Mouse (Mus musculus): ENCODE data around the gene Krtap6-1.
A peak's percentile ranks its signal among the peaks of the same experiment; 100 is the strongest.
"Not testable (repeated sequence)": the region's sequence is repeated elsewhere in the genome, so short reads cannot be mapped to it uniquely, and the experiment has no call there.

Krtap6-1 gene

GRCm38 (mm10) chr16:89031399-89031798, at the start of gene Krtap6-1:
Gene Krtap6-1, plus strand, starts transcription at chr16:89031699.
- not testable (repeated sequence) for DNase-seq (ENCODE audit: low read depth, low spot score)

- DNase-seq (ENCODE audit: low read depth, low spot score) = no peak
These were observed 20.8 kb upstream of the Krtap6-1 start, which contains the start of gene Krtap22-2 for GRCm38 (mm10) chr16:89010659-89011058. Gene Krtap22-2, minus strand, starts transcription at chr16:89010759.

GRCm38 (mm10) chr16:89013973-89014372, 17.5 kb upstream of the Krtap6-1 start:
- no peak for DNase-seq (ENCODE audit: low read depth, low spot score)

GRCm38 (mm10) chr16:89014984-89015383, 16.5 kb upstream of the Krtap6-1 start, which contains the start of gene Gm10229:
Gene Gm10229, plus strand, starts transcription at chr16:89015284.
- DNase-seq (ENCODE audit: low read depth, low spot score) = not testable (repeated sequence)

GRCm38 (mm10) chr16:89041372-89041771, 9.9 kb downstream of the Krtap6-1 start, which contains the start of gene Gm10228:
Gene Gm10228, minus strand, starts transcription at chr16:89041472.
- not testable (repeated sequence) for DNase-seq (ENCODE audit: low read depth, low spot score)

GRCm38 (mm10) chr16:89047783-89048182, 16.3 kb downstream of the Krtap6-1 start, which contains the start of gene Krtap6-5:
Gene Krtap6-5, minus strand, starts transcription at chr16:89047883.
- DNase-seq (ENCODE audit: low read depth, low spot score) = no peak

- not testable (repeated sequence) for DNase-seq (ENCODE audit: low read depth, low spot score)
These were observed 32.4 kb downstream of the Krtap6-1 start, which contains the start of gene 1110025L11Rik for GRCm38 (mm10) chr16:89063902-89064301. Gene 1110025L11Rik, minus strand, starts transcription at chr16:89064002.

GRCm38 (mm10) chr16:89071041-89071440, 39.5 kb downstream of the Krtap6-1 start:
- peak; percentile 5 for DNase-seq (ENCODE audit: low read depth, low spot score)
